Mouse (Mus musculus) myocyte (in vitro differentiated cells): ENCODE measurements at regions not wholly inside any gene's neighbourhood (a gene's known extent, or its start where the extent isn't known, plus 50 kb on each side); places are given as distances from the start of the nearest gene placed in this dataset.

Source experiments
- H3K27me3 ChIP-seq: one replicate; pipeline ENCODE4 v1.6.1; 2011; ENCODE audit not compliant: control insufficient read depth, insufficient read depth, insufficient read length
- H3K36me3 ChIP-seq: one replicate; pipeline ENCODE4 v1.6.1; 2011; ENCODE audit not compliant: control insufficient read depth, insufficient read depth
- H3K4me2 ChIP-seq: one replicate; pipeline ENCODE4 v1.6.1; 2011; ENCODE audit warnings: low read depth, control low read depth
- H3K4me3 ChIP-seq: one replicate; pipeline ENCODE4 v1.5.1; 2011; ENCODE audit warnings: mild to moderate bottlenecking, control low read depth, moderate library complexity
- H3K79me2 ChIP-seq: one replicate; pipeline ENCODE4 v1.6.1; 2011; ENCODE audit not compliant: control insufficient read depth, insufficient read depth
- H3ac ChIP-seq: one replicate; pipeline ENCODE4 v1.6.1; 2011; ENCODE audit not compliant: control insufficient read depth, insufficient read length
- CEBPB ChIP-seq: IDR thresholded peaks from 2 replicates; pipeline ENCODE4 v1.6.1; 2011; ENCODE audit warnings: mild to moderate bottlenecking, moderate library complexity; ENCODE audit not compliant: poor library complexity, insufficient read depth, severe bottlenecking
- E2F4 ChIP-seq: IDR thresholded peaks from one replicate; pipeline ENCODE4 v1.6.1; 2011; ENCODE audit warnings: mild to moderate bottlenecking, control low read depth, moderate library complexity; ENCODE audit not compliant: insufficient read depth
- MAX ChIP-seq: IDR thresholded peaks from one replicate; pipeline ENCODE4 v1.6.1; 2011; ENCODE audit warnings: low read depth, mild to moderate bottlenecking, control low read depth
- MYOD1 ChIP-seq, 3 experiments: IDR thresholded peaks; one replicate each; pipeline ENCODE4 v1.6.1; 2011; ENCODE audit warnings: control low read depth in 2 of 3, low read depth in 2 of 3, mild to moderate bottlenecking in 2 of 3, moderate library complexity in 1 of 3; ENCODE audit not compliant: insufficient read length in 2 of 3, control insufficient read depth in 1 of 3
- MYOG ChIP-seq, 3 experiments: IDR thresholded peaks; one replicate each; pipeline ENCODE4 v1.6.1; 2011; ENCODE audit warnings: control low read depth in 2 of 3, low read depth in 2 of 3, mild to moderate bottlenecking in 2 of 3; ENCODE audit not compliant: insufficient read length in 2 of 3, control insufficient read depth in 1 of 3, insufficient read depth in 1 of 3
- POLR2A ChIP-seq: IDR thresholded peaks from one replicate; pipeline ENCODE4 v1.6.1; 2011; ENCODE audit warnings: low read depth, mild to moderate bottlenecking, control low read depth, moderate library complexity; ENCODE audit not compliant: insufficient read length
- POLR2AphosphoS2 ChIP-seq: IDR thresholded peaks from one replicate; pipeline ENCODE4 v1.6.1; 2011; ENCODE audit warnings: low read depth, control low read depth; ENCODE audit not compliant: insufficient read length
- REST ChIP-seq: IDR thresholded peaks from one replicate; pipeline ENCODE4 v1.6.1; 2011; ENCODE audit warnings: mild to moderate bottlenecking, control low read depth, moderate library complexity; ENCODE audit not compliant: insufficient read depth, insufficient read length
- SRF ChIP-seq: IDR thresholded peaks from one replicate; pipeline ENCODE4 v1.6.1; 2011; ENCODE audit warnings: low read depth; ENCODE audit not compliant: control insufficient read depth, insufficient read length
- TCF12 ChIP-seq: IDR thresholded peaks from one replicate; pipeline ENCODE4 v1.6.1; 2011; ENCODE audit warnings: mild to moderate bottlenecking, control low read depth; ENCODE audit not compliant: poor library complexity, insufficient read depth, severe bottlenecking
- TCF3 ChIP-seq: IDR thresholded peaks from one replicate; pipeline ENCODE4 v1.6.1; 2011; ENCODE audit warnings: low read depth, control low read depth; ENCODE audit not compliant: insufficient read length
- USF1 ChIP-seq: IDR thresholded peaks from one replicate; pipeline ENCODE4 v1.6.1; 2011; ENCODE audit warnings: low read depth, mild to moderate bottlenecking, control low read depth, moderate library complexity

- H3K4me2 ChIP-seq, result no peak overlapping the region
- H3K79me2 ChIP-seq, result no peaks in the 10 kb centered on the region
- H3K36me3 ChIP-seq, result no peaks in the 10 kb centered on the region
- H3ac ChIP-seq, result no peak overlapping the region
- TF ChIP-seq TCF12 (no peak), E2F4 (no peak), MYOD1 (IDR thresholded peaks at IDR 0.05; ENCODE audit: control insufficient read depth in 1 of 3, insufficient read length in 2 of 3, low read depth in 2 of 3) (no peak), MYOG (IDR thresholded peaks at IDR 0.05; ENCODE audit: control insufficient read depth in 1 of 3, insufficient read depth in 1 of 3, insufficient read length in 2 of 3, low read depth in 2 of 3) (no peak), POLR2AphosphoS2 (no peak), USF1 (no peak)
- no peaks in the 10 kb centered on the region for H3K27me3 ChIP-seq
- H3K4me3 ChIP-seq, result no peak overlapping the region
Measured at GRCm38 (mm10) chr14:105767100-105767499, 129.5 kb downstream of the Spry2 start.

- no peaks in the 10 kb centered on the region for H3K36me3 ChIP-seq
- no peak for TF ChIP-seq CEBPB
- no peak for TF ChIP-seq MYOG (IDR thresholded peaks at IDR 0.05; ENCODE audit: control insufficient read depth in 1 of 3, insufficient read depth in 1 of 3, insufficient read length in 2 of 3, low read depth in 2 of 3)
- TF ChIP-seq MAX, result no peak
- TF ChIP-seq SRF, result no peak
- no peak for TF ChIP-seq POLR2A
- no peak for TF ChIP-seq TCF3
- no peak for TF ChIP-seq REST
- no peak for TF ChIP-seq POLR2AphosphoS2
- TF ChIP-seq TCF12, result no peak
- TF ChIP-seq USF1, result no peak
Measured at GRCm38 (mm10) chr14:105752509-105753375, 143.9 kb downstream of the Spry2 start.

GRCm38 (mm10) chr14:105751762-105752161 lies 144.9 kb downstream of the Spry2 start:
- Histone ChIP-seq H3K27me3 (no peaks in the 10 kb centered on the region), H3ac (no peak overlapping the region)
- TF ChIP-seq E2F4, result no peak
- TF ChIP-seq TCF3, result no peak
- no peak for TF ChIP-seq MYOD1 (IDR thresholded peaks at IDR 0.05; ENCODE audit: control insufficient read depth in 1 of 3, insufficient read length in 2 of 3, low read depth in 2 of 3)
- TF ChIP-seq POLR2AphosphoS2, result no peak

More at GRCm38 (mm10) chr14:105752509-105753375, 143.9 kb downstream of the Spry2 start:
- Histone ChIP-seq H3ac (no peak overlapping the region), H3K79me2 (no peaks in the 10 kb centered on the region), H3K4me3 (no peak overlapping the region), H3K27me3 (no peaks in the 10 kb centered on the region), H3K4me2 (no peak overlapping the region)

GRCm38 (mm10) chr14:105744578-105744977 lies 152.0 kb downstream of the Spry2 start:
- Histone ChIP-seq H3K4me3 (no peak overlapping the region), H3K79me2 (no peaks in the 10 kb centered on the region), H3ac (no peak overlapping the region), H3K36me3 (no peaks in the 10 kb centered on the region), H3K4me2 (no peak overlapping the region), H3K27me3 (no peaks in the 10 kb centered on the region)
- TF ChIP-seq TCF12, result no peak
- no peak for TF ChIP-seq CEBPB
- no peak for TF ChIP-seq TCF3
- TF ChIP-seq MAX, result no peak
- no peak for TF ChIP-seq POLR2A
- TF ChIP-seq SRF, result no peak
- TF ChIP-seq E2F4, result no peak
- no peak for TF ChIP-seq MYOG (IDR thresholded peaks at IDR 0.05; ENCODE audit: control insufficient read depth in 1 of 3, insufficient read depth in 1 of 3, insufficient read length in 2 of 3, low read depth in 2 of 3)
- no peak for TF ChIP-seq MYOD1 (IDR thresholded peaks at IDR 0.05; ENCODE audit: control insufficient read depth in 1 of 3, insufficient read length in 2 of 3, low read depth in 2 of 3)
- TF ChIP-seq REST, result no peak
- no peak for TF ChIP-seq POLR2AphosphoS2
- no peak for TF ChIP-seq USF1

More at GRCm38 (mm10) chr14:105751762-105752161, 144.9 kb downstream of the Spry2 start:
- Histone ChIP-seq H3K79me2 (no peaks in the 10 kb centered on the region), H3K36me3 (no peaks in the 10 kb centered on the region), H3K4me2 (no peak overlapping the region), H3K4me3 (no peak overlapping the region)

GRCm38 (mm10) chr14:105744125-105744524 lies 152.5 kb downstream of the Spry2 start:
- Histone ChIP-seq H3K27me3 (no peaks in the 10 kb centered on the region), H3K4me2 (no peak overlapping the region), H3K79me2 (no peaks in the 10 kb centered on the region), H3K4me3 (no peak overlapping the region), H3ac (no peak overlapping the region), H3K36me3 (no peaks in the 10 kb centered on the region)
- TF ChIP-seq REST, result no peak
- no peak for TF ChIP-seq SRF
- no peak for TF ChIP-seq E2F4
- no peak for TF ChIP-seq MYOD1 (IDR thresholded peaks at IDR 0.05; ENCODE audit: control insufficient read depth in 1 of 3, insufficient read length in 2 of 3, low read depth in 2 of 3)
- TF ChIP-seq TCF12, result no peak
- no peak for TF ChIP-seq MAX
- no peak for TF ChIP-seq TCF3
- no peak for TF ChIP-seq CEBPB
- no peak for TF ChIP-seq POLR2A
- no peak for TF ChIP-seq USF1
- no peak for TF ChIP-seq POLR2AphosphoS2
- TF ChIP-seq MYOG (IDR thresholded peaks at IDR 0.05; ENCODE audit: control insufficient read depth in 1 of 3, insufficient read depth in 1 of 3, insufficient read length in 2 of 3, low read depth in 2 of 3), result no peak
